Mouse (Mus musculus): ENCODE data around the gene Arl8a.

DNA sequence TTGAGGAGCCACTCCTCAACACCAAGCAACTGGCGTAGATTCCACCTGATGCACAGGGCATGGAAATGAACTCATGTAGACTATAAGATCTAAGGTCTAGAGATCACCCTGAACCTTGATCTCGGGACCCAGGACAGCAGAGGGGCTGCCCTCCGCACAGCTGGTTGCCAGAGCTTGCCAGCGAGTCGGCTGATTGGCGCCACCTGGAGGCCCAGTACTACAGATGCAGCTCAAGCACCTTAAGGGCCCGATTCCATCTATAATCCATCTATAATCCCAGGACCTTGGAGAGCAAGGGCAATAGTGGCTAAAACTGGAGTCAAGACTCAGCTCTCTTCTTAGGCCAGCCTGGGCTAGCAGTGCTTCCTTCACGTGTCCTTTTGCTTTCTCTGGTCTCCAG is 40.7 kb upstream of the Arl8a start:
- TF ChIP-seq CTCF (IDR thresholded peaks at IDR 0.05; ENCODE audit: control insufficient read depth, insufficient read depth, low read length) (peak; percentile 81), POLR2A (IDR thresholded peaks at IDR 0.05; ENCODE audit: borderline replicate concordance, control insufficient read depth, low read depth, low read length) (no peak)

Data from bone marrow, adult 2 months (tissue).